Mouse (Mus musculus): ENCODE data around the gene Mfsd2b. TPM values are rescaled to one million over a fixed set of nuclear protein-coding genes. Genes with fewer than 3 reads are reported as not detected.
"Not testable (repeated sequence)": the region's sequence is repeated elsewhere in the genome, so short reads cannot be mapped to it uniquely, and the experiment has no call there.

The Mfsd2b gene
- polyA plus RNA-seq, 1 experiment from 2014 or later: 2.6 TPM

GRCm38 (mm10) chr12:4898024-4898423 lies 23.9 kb upstream of the Mfsd2b start:
- no peak overlapping the region for H3K4me2 ChIP-seq
- H3K36me3 ChIP-seq: peaks cover 26% of the 10 kb centered on the region
- no peak overlapping the region for H3K4me3 ChIP-seq
- 90% methylated on average over 5 of the region's 5 CpGs for WGBS
- H3K27ac ChIP-seq: no peak overlapping the region
- no peaks in the 10 kb centered on the region for H3K9me3 ChIP-seq
- no peaks in the 10 kb centered on the region for H3K27me3 ChIP-seq
- no peak overlapping the region for H3K9ac ChIP-seq
- no peaks in the 10 kb centered on the region for H3K4me1 ChIP-seq (replicated peaks)
- no peak for ATAC-seq (ENCODE audit: low FRiP score)

GRCm38 (mm10) chr12:4889891-4890290 lies 15.7 kb upstream of the Mfsd2b start:
- no peak for ATAC-seq (ENCODE audit: low FRiP score)
- Histone ChIP-seq H3K4me2 (no peak overlapping the region), H3K9ac (no peak overlapping the region), H3K27me3 (no peaks in the 10 kb centered on the region), H3K4me1 (replicated peaks) (no peaks in the 10 kb centered on the region), H3K36me3 (peaks cover 35% of the 10 kb centered on the region), H3K9me3 (no peaks in the 10 kb centered on the region), H3K27ac (no peak overlapping the region), H3K4me3 (no peak overlapping the region)
- WGBS: 98% methylated on average over 1 of the region's 1 CpGs

GRCm38 (mm10) chr12:4889251-4889650 lies 15.1 kb upstream of the Mfsd2b start:
- H3K4me2 ChIP-seq: no peak overlapping the region
- H3K27ac ChIP-seq: no peak overlapping the region
- H3K9ac ChIP-seq: no peak overlapping the region
- no peak overlapping the region for H3K4me3 ChIP-seq
- ATAC-seq (ENCODE audit: low FRiP score): no peak
- no peaks in the 10 kb centered on the region for H3K9me3 ChIP-seq
- no peaks in the 10 kb centered on the region for H3K27me3 ChIP-seq
- WGBS: 90% methylated on average over 2 of the region's 2 CpGs
- H3K4me1 ChIP-seq (replicated peaks): no peaks in the 10 kb centered on the region
- H3K36me3 ChIP-seq: peaks cover 36% of the 10 kb centered on the region

- no peak overlapping the region for H3K27ac ChIP-seq
- no peaks in the 10 kb centered on the region for H3K27me3 ChIP-seq
- no peak overlapping the region for H3K9ac ChIP-seq
- no peaks in the 10 kb centered on the region for H3K9me3 ChIP-seq
- ATAC-seq (ENCODE audit: low FRiP score): no peak
- no peak overlapping the region for H3K4me3 ChIP-seq
- no peak overlapping the region for H3K4me2 ChIP-seq
- H3K4me1 ChIP-seq (replicated peaks): no peaks in the 10 kb centered on the region
- H3K36me3 ChIP-seq: peaks cover 36% of the 10 kb centered on the region
These were observed 14.6 kb upstream of the Mfsd2b start for GRCm38 (mm10) chr12:4888739-4889138.

GRCm38 (mm10) chr12:4886581-4886980 lies 12.4 kb upstream of the Mfsd2b start:
- not testable (repeated sequence) for H3K9ac ChIP-seq; H3K27me3 ChIP-seq; ATAC-seq (ENCODE audit: low FRiP score); H3K4me2 ChIP-seq; H3K27ac ChIP-seq; H3K4me1 ChIP-seq (replicated peaks); H3K4me3 ChIP-seq; H3K9me3 ChIP-seq
- H3K36me3 ChIP-seq: peaks cover 41% of the 10 kb centered on the region
- 98% methylated on average over 4 of the region's 4 CpGs for WGBS

GRCm38 (mm10) chr12:4885062-4885461 lies 10.9 kb upstream of the Mfsd2b start:
- 90% methylated on average over 1 of the region's 1 CpGs for WGBS
- no peaks in the 10 kb centered on the region for H3K27me3 ChIP-seq
- no peak for ATAC-seq (ENCODE audit: low FRiP score)
- H3K9ac ChIP-seq: no peak overlapping the region
- H3K4me3 ChIP-seq: no peak overlapping the region
- H3K4me1 ChIP-seq (replicated peaks): no peaks in the 10 kb centered on the region
- no peak overlapping the region for H3K4me2 ChIP-seq
- H3K27ac ChIP-seq: no peak overlapping the region
- peaks cover 45% of the 10 kb centered on the region for H3K36me3 ChIP-seq
- H3K9me3 ChIP-seq: no peaks in the 10 kb centered on the region

DNA sequence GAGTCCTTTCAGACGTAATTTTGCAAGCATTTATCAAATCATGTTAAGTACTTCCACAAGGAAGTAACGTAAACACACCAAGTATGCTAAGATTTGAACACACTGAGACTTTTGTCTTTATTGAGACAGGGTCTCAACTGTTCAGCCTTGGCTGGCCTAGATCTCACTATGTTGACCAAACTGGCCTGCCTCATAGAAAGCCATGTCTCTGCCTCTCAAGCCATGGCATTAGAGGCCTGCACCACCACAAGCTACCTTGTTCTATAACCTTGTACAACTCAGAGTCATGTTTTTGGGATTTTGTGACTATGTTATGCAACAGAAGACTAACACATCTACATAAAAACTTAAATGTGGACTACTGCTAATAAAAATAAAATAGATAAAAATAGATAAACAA lies 7.9 kb upstream of the Mfsd2b start:
- no peak overlapping the region for H3K4me3 ChIP-seq
- no peaks in the 10 kb centered on the region for H3K27me3 ChIP-seq
- no peak overlapping the region for H3K9ac ChIP-seq
- no peak for ATAC-seq (ENCODE audit: low FRiP score)
- no peak overlapping the region for H3K4me2 ChIP-seq
- H3K4me1 ChIP-seq (replicated peaks): no peaks in the 10 kb centered on the region
- H3K9me3 ChIP-seq: no peaks in the 10 kb centered on the region
- H3K36me3 ChIP-seq: peaks cover 56% of the 10 kb centered on the region
- no peak overlapping the region for H3K27ac ChIP-seq
- 92% methylated on average over 2 of the region's 2 CpGs for WGBS

DNA sequence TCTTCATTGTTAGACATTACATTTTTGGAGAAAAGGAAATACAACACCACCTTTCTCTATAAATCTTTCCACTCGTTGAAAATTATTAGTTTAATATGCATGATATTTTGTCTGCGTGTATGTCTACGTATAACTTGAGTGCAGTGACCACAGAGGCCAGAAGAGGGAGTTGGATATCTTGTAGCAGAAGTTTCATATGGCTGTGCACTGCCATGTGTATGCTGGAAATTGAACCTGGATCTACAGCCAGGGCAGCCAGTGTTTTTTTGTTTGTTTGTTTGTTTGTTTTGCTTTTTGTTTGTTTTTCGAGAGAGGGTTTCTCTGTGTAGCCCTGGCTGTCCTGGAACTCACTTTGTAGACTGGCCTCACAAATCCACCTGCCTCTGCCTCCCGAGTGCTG lies 4.9 kb upstream of the Mfsd2b start:
- H3K27me3 ChIP-seq: no peaks in the 10 kb centered on the region
- no peak for ATAC-seq (ENCODE audit: low FRiP score)

GRCm38 (mm10) chr12:4878296-4878783 lies 4.2 kb upstream of the Mfsd2b start:
- Histone ChIP-seq H3K27me3 (peaks cover 6% of the 10 kb centered on the region; the same call in 1 of the 2 replicates), H3K4me3 (no peak overlapping the region), H3K9me3 (no peaks in the 10 kb centered on the region), H3K27ac (no peak overlapping the region), H3K4me1 (replicated peaks) (peaks cover 12% of the 10 kb centered on the region), H3K9ac (no peak overlapping the region), H3K4me2 (no peak overlapping the region), H3K36me3 (peaks cover 41% of the 10 kb centered on the region)
- no peak for ATAC-seq (ENCODE audit: low FRiP score)
- 90% methylated on average over 9 of the region's 9 CpGs for WGBS

More for the DNA sequence above, 4.9 kb upstream of the Mfsd2b start:
- no peaks in the 10 kb centered on the region for H3K9me3 ChIP-seq
- no peak overlapping the region for H3K9ac ChIP-seq
- no peak overlapping the region for H3K4me2 ChIP-seq
- H3K27ac ChIP-seq: no peak overlapping the region
- 94% methylated on average over 5 of the region's 5 CpGs for WGBS
- peaks cover 42% of the 10 kb centered on the region for H3K36me3 ChIP-seq
- peaks cover 6% of the 10 kb centered on the region for H3K4me1 ChIP-seq (replicated peaks)
- H3K4me3 ChIP-seq: no peak overlapping the region

GRCm38 (mm10) chr12:4875623-4876022 lies 1.5 kb upstream of the Mfsd2b start:
- Histone ChIP-seq H3K36me3 (peaks cover 18% of the 10 kb centered on the region), H3K4me2 (no peak overlapping the region), H3K27ac (no peak overlapping the region), H3K4me1 (replicated peaks) (peaks cover 12% of the 10 kb centered on the region), H3K9ac (no peak overlapping the region), H3K9me3 (no peaks in the 10 kb centered on the region), H3K4me3 (no peak overlapping the region), H3K27me3 (peaks cover 11% of the 10 kb centered on the region; the same call in 1 of the 2 replicates)
- 86% methylated on average over 8 of the region's 8 CpGs for WGBS
- no peak for ATAC-seq (ENCODE audit: low FRiP score)

- Histone ChIP-seq H3K4me3 (peak overlapping the region; percentile 43; the same call in 1 of the 2 replicates), H3K27ac (no peak overlapping the region), H3K36me3 (no peaks in the 10 kb centered on the region; the same call in 1 of the 2 replicates), H3K9ac (0 out of 2 replicates have a peak overlapping the region, but pooled peaks have one; percentile 74), H3K4me2 (peak overlapping the region; percentile 86), H3K27me3 (peaks cover 11% of the 10 kb centered on the region; the same call in 1 of the 2 replicates), H3K4me1 (replicated peaks) (peaks cover 12% of the 10 kb centered on the region), H3K9me3 (no peaks in the 10 kb centered on the region)
- 77% methylated on average over 6 of the region's 6 CpGs for WGBS
- no peak for ATAC-seq (ENCODE audit: low FRiP score)
These were observed 628 bp downstream of the Mfsd2b start for GRCm38 (mm10) chr12:4873531-4873930.

DNA sequence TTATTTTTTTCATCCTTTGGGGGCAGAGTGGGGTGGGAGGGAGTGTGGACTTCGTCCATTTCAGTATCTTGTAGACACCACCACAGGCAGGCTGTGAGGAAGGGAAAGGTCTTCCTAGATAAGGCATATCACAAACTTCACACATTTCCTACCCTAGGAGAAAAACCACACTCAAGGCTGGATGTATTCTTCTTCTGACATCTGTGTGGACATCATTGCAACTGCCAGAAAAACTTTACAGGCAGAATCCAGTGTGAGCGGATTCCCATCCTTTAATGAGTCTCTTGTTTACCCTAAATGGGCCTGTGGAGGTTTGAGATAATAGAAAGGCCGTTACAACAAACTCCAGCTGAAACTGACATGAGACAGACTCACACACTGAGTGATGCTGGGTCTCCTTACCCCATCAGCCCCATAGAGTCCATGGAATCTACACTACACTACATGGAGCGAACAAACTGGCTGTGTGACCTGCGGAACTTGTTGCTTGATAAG lies 1.1 kb downstream of the Mfsd2b start:
- no peak overlapping the region for H3K9ac ChIP-seq
- no peak overlapping the region; the same call in 1 of the 2 replicates for H3K4me2 ChIP-seq
- H3K4me1 ChIP-seq (replicated peaks): peaks cover 12% of the 10 kb centered on the region
- WGBS: 86% methylated on average over 5 of the region's 5 CpGs
- H3K9me3 ChIP-seq: no peaks in the 10 kb centered on the region
- H3K27me3 ChIP-seq: peaks cover 11% of the 10 kb centered on the region; the same call in 1 of the 2 replicates
- H3K4me3 ChIP-seq: no peak overlapping the region
- ATAC-seq (ENCODE audit: low FRiP score): no peak
- H3K27ac ChIP-seq: no peak overlapping the region
- H3K36me3 ChIP-seq: no peaks in the 10 kb centered on the region

DNA sequence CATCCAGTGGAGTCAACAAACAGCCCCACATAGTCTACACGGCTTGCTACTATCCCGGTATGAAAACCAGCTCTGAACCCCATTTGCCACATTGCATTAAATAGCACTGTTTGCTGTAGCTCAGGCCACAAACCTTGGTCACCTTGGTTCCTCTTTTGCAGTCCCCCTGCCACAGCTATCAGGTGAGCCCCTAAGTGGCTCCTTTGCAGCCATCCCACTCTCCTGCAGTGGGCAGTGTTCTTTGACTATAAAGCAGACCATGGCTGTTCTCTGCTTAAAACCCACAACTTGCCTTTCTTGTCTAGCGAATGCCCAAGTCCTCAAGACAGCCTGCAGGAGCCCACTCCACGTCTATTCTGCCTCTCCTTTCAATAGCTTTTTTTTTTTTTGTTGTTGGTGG lies 1.9 kb downstream of the Mfsd2b start:
- Histone ChIP-seq H3K27me3 (peaks cover 11% of the 10 kb centered on the region; the same call in 1 of the 2 replicates), H3K4me1 (replicated peaks) (peaks cover 12% of the 10 kb centered on the region), H3K9me3 (no peaks in the 10 kb centered on the region), H3K4me3 (no peak overlapping the region), H3K9ac (no peak overlapping the region), H3K4me2 (no peak overlapping the region), H3K27ac (no peak overlapping the region), H3K36me3 (no peaks in the 10 kb centered on the region)
- WGBS: 62% methylated on average over 4 of the region's 4 CpGs
- ATAC-seq (ENCODE audit: low FRiP score): no peak
